Comparison of ENCODE assay signal across 21 mouse cellular contexts in the genomic region with DNA sequence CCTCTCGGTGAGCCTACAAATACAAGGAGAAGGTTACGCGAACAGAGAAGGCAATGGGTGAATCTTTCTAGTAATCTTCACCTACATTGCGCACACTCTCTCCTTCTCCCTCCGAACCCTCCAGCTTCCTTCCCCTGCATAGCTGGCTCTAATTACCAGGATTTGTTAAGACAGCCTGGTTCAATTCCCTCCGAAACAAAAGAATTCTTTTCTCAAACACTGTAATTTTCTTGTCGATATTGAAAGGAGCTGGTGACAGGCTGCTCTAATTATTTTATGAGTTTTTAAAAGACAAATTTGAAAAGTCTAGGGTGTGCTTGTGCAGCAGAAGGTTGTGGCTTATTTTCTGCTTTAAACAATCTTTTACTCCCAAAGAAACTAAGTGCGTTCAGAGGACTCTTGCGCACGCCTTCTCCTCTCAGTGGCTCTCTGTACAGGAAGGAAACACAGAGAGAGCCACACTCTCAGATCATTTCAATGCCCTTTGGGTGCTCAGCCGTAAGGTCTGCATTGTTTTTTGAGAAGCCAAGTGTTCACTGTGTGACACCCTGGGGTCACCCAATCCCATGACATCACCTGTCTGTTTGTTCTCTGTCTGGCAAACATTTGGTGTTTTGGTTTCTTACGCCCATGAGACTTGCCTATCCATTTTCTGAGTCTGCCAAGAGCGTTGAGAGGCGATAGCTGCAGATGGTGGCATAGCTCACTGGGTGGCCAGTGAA.
DNase-seq lines count a peak whose midpoint lies in the region; ATAC-seq and TF ChIP-seq lines count a peak whose summit lies in the region.
"Had no signal": no experiment of that assay in that cellular context is flagged by ENCODE, and none has a peak within 500 bp of the region (broad histone marks: within the 10 kb centered on the region; RNA-seq: fewer than 3 reads in every experiment).

No protein-coding gene starts in this region.

- H3K9ac ChIP-seq in embryonic facial prominence, embryonic 11.5 days (replicated peaks; ENCODE audit: low read length) = no peak overlapping the region
- no peak overlapping the region for H3K9ac ChIP-seq in forebrain, embryonic 13.5 days
- H3K9ac ChIP-seq in forebrain, postnatal 0 days = no peak overlapping the region
- H3K9ac ChIP-seq: heart, embryonic 15.5 days; hindbrain, embryonic 14.5 days; intestine, embryonic 15.5 days had no signal

- TF ChIP-seq CTCF in brain, embryonic 14.5 days (IDR thresholded peaks at IDR 0.05; ENCODE audit: borderline replicate concordance, extremely low read depth, insufficient read depth, insufficient read length) = no peak
- TF ChIP-seq CTCF in forebrain, postnatal 0 days (IDR thresholded peaks at IDR 0.05; ENCODE audit: low read depth) = no peak

- ATAC-seq in embryonic facial prominence, embryonic 11.5 days (replicated peaks; ENCODE audit: insufficient number of reproducible peaks, low FRiP score, low TSS enrichment, low read depth) = no peak
- no peak for ATAC-seq in forebrain, embryonic 13.5 days
- peak; percentile 68; the same call in 1 of the 2 replicates for ATAC-seq in forebrain, postnatal 0 days
- ATAC-seq: intestine, embryonic 15.5 days had no signal

- H3K4me1 ChIP-seq in embryonic facial prominence, embryonic 11.5 days (ENCODE audit: control insufficient read depth, insufficient read depth, low read length) = no peaks in the 10 kb centered on the region
- peaks cover 27% of the 10 kb centered on the region for H3K4me1 ChIP-seq in forebrain, embryonic 13.5 days
- H3K4me1 ChIP-seq in forebrain, postnatal 0 days (ENCODE audit: insufficient read depth) = no peaks in the 10 kb centered on the region
- H3K4me1 ChIP-seq: heart, embryonic 15.5 days; intestine, embryonic 15.5 days had no signal

- H3K9me3 ChIP-seq in embryonic facial prominence, embryonic 11.5 days (replicated peaks; ENCODE audit: control insufficient read depth, low read length) = no peaks in the 10 kb centered on the region
- no peaks in the 10 kb centered on the region for H3K9me3 ChIP-seq in forebrain, embryonic 13.5 days (replicated peaks)
- H3K9me3 ChIP-seq in forebrain, postnatal 0 days (ENCODE audit: low read length) = no peaks in the 10 kb centered on the region
- H3K9me3 ChIP-seq: heart, embryonic 15.5 days; hindbrain, embryonic 10.5 days; intestine, embryonic 15.5 days had no signal

- DNase-seq in brain, embryonic 14.5 days (ENCODE audit: low read depth) = peak; percentile 54
- DNase-seq in embryonic facial prominence, embryonic 11.5 days (ENCODE audit: low spot score) = peak; percentile 26
- peak; percentile 19 for DNase-seq in forebrain, postnatal 0 days
- DNase-seq in cerebellum, postnatal 10 days = no peak
- no peak for DNase-seq in MN1 (ENCODE audit: low spot score)
- DNase-seq: adrenal gland, adult 2 months; adrenal gland, postnatal 36 days; cerebellum, adult 11 months; cerebellum, adult 8-10 months; cerebellum, postnatal 25 days; gastrocnemius, postnatal 10 days; heart, adult 2 months; heart, postnatal 14 days; kidney, adult 18-20 months had no signal

- no peaks in the 10 kb centered on the region for H3K27me3 ChIP-seq in embryonic facial prominence, embryonic 11.5 days (ENCODE audit: control insufficient read depth, insufficient read depth, low read length)
- H3K27me3 ChIP-seq in forebrain, embryonic 13.5 days = no peaks in the 10 kb centered on the region
- no peaks in the 10 kb centered on the region for H3K27me3 ChIP-seq in forebrain, postnatal 0 days (ENCODE audit: insufficient read depth, low read length)
- H3K27me3 ChIP-seq: CH12.LX; heart, embryonic 15.5 days; intestine, embryonic 15.5 days had no signal

- H3K4me2 ChIP-seq in embryonic facial prominence, embryonic 11.5 days (ENCODE audit: low read depth, low read length) = no peak overlapping the region
- H3K4me2 ChIP-seq in forebrain, embryonic 13.5 days = peak overlapping the region; percentile 15; the same call in 1 of the 2 replicates
- no peak overlapping the region for H3K4me2 ChIP-seq in forebrain, postnatal 0 days (ENCODE audit: low read depth)
- H3K4me2 ChIP-seq: heart, embryonic 11.5 days; heart, embryonic 15.5 days; hindbrain, embryonic 14.5 days; intestine, embryonic 15.5 days had no signal

- 53% methylated on average over 14 of the region's 14 CpGs for WGBS in embryonic facial prominence, embryonic 11.5 days
- 41% methylated on average over 14 of the region's 14 CpGs for WGBS in forebrain, embryonic 13.5 days
- 38% methylated on average over 14 of the region's 14 CpGs for WGBS in forebrain, postnatal 0 days

- no peak for TF ChIP-seq POLR2A in brain, embryonic 14.5 days (IDR thresholded peaks at IDR 0.05; ENCODE audit: borderline replicate concordance, extremely low read depth, insufficient read depth, insufficient read length, poor library complexity, severe bottlenecking)

- no peak overlapping the region for H3K27ac ChIP-seq in embryonic facial prominence, embryonic 11.5 days (replicated peaks; ENCODE audit: low read depth, low read length)
- no peak overlapping the region for H3K27ac ChIP-seq in forebrain, embryonic 13.5 days
- H3K27ac ChIP-seq in forebrain, postnatal 0 days (ENCODE audit: low read depth, low read length) = no peak overlapping the region
- H3K27ac ChIP-seq: heart, adult 2 months; heart, embryonic 15.5 days; hindbrain, embryonic 10.5 days; hindbrain, embryonic 14.5 days; intestine, embryonic 15.5 days had no signal

- H3K36me3 ChIP-seq in embryonic facial prominence, embryonic 11.5 days (replicated peaks; ENCODE audit: control insufficient read depth, insufficient read depth, low read depth, low read length) = no peaks in the 10 kb centered on the region
- H3K36me3 ChIP-seq in forebrain, embryonic 13.5 days (ENCODE audit: poor library complexity, severe bottlenecking) = no peaks in the 10 kb centered on the region
- no peaks in the 10 kb centered on the region for H3K36me3 ChIP-seq in forebrain, postnatal 0 days (ENCODE audit: insufficient read depth)
- H3K36me3 ChIP-seq: heart, embryonic 15.5 days; hindbrain, embryonic 10.5 days; intestine, embryonic 15.5 days had no signal

- no peak overlapping the region for H3K4me3 ChIP-seq in embryonic facial prominence, embryonic 11.5 days (ENCODE audit: low read depth, low read length)
- H3K4me3 ChIP-seq in forebrain, embryonic 13.5 days = no peak overlapping the region
- H3K4me3 ChIP-seq in forebrain, postnatal 0 days (ENCODE audit: low read depth, low read length) = no peak overlapping the region
- H3K4me3 ChIP-seq: heart, adult 2 months; heart, embryonic 15.5 days; hindbrain, embryonic 10.5 days; intestine, embryonic 15.5 days had no signal

Comparison
In these comparisons a context has a peak if more than half of its experiments do, and no peak if none do; other contexts are left out.
1. DNase-seq: peak in brain, embryonic 14.5 days (single experiment), embryonic facial prominence, embryonic 11.5 days (single experiment) and forebrain, postnatal 0 days (single experiment); none in cerebellum, postnatal 10 days (0 of 2) and MN1 (single experiment).